Mouse (Mus musculus): ENCODE measurements around the gene Patj. TPM values are rescaled to one million over a fixed set of nuclear protein-coding genes. Genes with fewer than 3 reads are reported as not detected.

Gene Patj
- polyA plus RNA-seq, 1 experiment: 22.3 TPM

- TF ChIP-seq E2F4 (IDR thresholded peaks at IDR 0.05; ENCODE audit: insufficient read depth): no peak
- no peak for TF ChIP-seq POLR2A (IDR thresholded peaks at IDR 0.05; ENCODE audit: insufficient read length, low read depth)
- TF ChIP-seq REST (IDR thresholded peaks at IDR 0.05; ENCODE audit: insufficient read depth, insufficient read length): no peak
- TF ChIP-seq MYOG (IDR thresholded peaks at IDR 0.05; ENCODE audit: control insufficient read depth in 1 of 3, insufficient read depth in 1 of 3, insufficient read length in 2 of 3, low read depth in 2 of 3): no peak
- TF ChIP-seq MYOD1 (IDR thresholded peaks at IDR 0.05; ENCODE audit: control insufficient read depth in 1 of 3, insufficient read length in 2 of 3, low read depth in 2 of 3): no peak
- no peak for TF ChIP-seq SRF (IDR thresholded peaks at IDR 0.05; ENCODE audit: control insufficient read depth, insufficient read length, low read depth)
- TF ChIP-seq TCF3 (IDR thresholded peaks at IDR 0.05; ENCODE audit: insufficient read length, low read depth): no peak
- no peak for TF ChIP-seq MAX (IDR thresholded peaks at IDR 0.05; ENCODE audit: low read depth)
- no peak for TF ChIP-seq USF1 (IDR thresholded peaks at IDR 0.05; ENCODE audit: low read depth)
- TF ChIP-seq CEBPB (IDR thresholded peaks at IDR 0.05; ENCODE audit: insufficient read depth, poor library complexity, severe bottlenecking): no peak
- TF ChIP-seq POLR2AphosphoS2 (IDR thresholded peaks at IDR 0.05; ENCODE audit: insufficient read length, low read depth): no peak
- TF ChIP-seq TCF12 (IDR thresholded peaks at IDR 0.05; ENCODE audit: insufficient read depth, poor library complexity, severe bottlenecking): no peak
- no peaks in the 10 kb centered on the region for H3K79me2 ChIP-seq (ENCODE audit: control insufficient read depth, insufficient read depth)
- no peak overlapping the region for H3ac ChIP-seq (ENCODE audit: control insufficient read depth, insufficient read length)
- no peaks in the 10 kb centered on the region for H3K36me3 ChIP-seq (ENCODE audit: control insufficient read depth, insufficient read depth)
- H3K4me2 ChIP-seq (ENCODE audit: low read depth): peak overlapping the region; percentile 48
- H3K27me3 ChIP-seq (ENCODE audit: control insufficient read depth, insufficient read depth, insufficient read length): no peaks in the 10 kb centered on the region
- no peak overlapping the region for H3K4me3 ChIP-seq
These were observed 168.1 kb downstream of the Patj start for GRCm38 (mm10) chr4:98563506-98564195.

DNA sequence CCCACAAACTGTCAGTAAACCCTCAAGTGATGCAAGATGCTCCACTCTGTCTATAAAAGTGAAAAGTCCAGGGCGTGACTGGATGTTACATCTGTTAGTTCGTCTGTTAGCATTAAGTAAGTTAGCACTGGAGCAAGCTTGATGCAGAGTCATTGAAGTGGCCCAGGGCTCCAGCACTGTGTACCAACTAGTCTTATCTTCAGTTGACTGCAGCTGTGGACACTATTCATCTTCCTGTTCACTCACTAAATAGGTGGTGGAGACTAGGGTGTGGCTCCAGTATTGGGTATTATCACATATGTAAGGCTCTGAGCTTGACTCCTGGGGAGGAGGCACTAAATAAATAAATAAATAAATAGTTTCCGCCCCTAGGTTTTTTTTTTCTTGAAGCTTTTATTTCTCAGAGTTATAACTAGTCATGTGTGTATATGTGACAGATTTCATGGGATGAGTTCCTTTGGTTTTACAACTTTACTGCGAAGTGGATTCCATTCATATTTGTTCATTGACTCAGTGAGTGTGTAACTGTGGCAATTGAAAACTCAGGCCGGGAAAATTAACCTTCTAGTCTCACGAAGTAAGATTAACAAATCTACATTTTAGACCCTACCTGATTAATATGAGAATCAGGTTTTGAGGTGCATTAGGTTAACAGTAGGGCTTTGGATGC, 168.7 kb downstream of the Patj start:
- H3K79me2 ChIP-seq (ENCODE audit: control insufficient read depth, insufficient read depth): no peaks in the 10 kb centered on the region
- H3K4me2 ChIP-seq (ENCODE audit: low read depth): peak overlapping the region; percentile 46
- H3ac ChIP-seq (ENCODE audit: control insufficient read depth, insufficient read length): no peak overlapping the region
- TF ChIP-seq MAX (IDR thresholded peaks at IDR 0.05; ENCODE audit: low read depth) (no peak), MYOD1 (IDR thresholded peaks at IDR 0.05; ENCODE audit: control insufficient read depth in 1 of 3, insufficient read length in 2 of 3, low read depth in 2 of 3) (peak in 1 of 3 experiments; percentile 42)
- no peaks in the 10 kb centered on the region for H3K27me3 ChIP-seq (ENCODE audit: control insufficient read depth, insufficient read depth, insufficient read length)
- H3K4me3 ChIP-seq: no peak overlapping the region
- H3K36me3 ChIP-seq (ENCODE audit: control insufficient read depth, insufficient read depth): no peaks in the 10 kb centered on the region

GRCm38 (mm10) chr4:98566741-98567140, 171.2 kb downstream of the Patj start:
- H3K36me3 ChIP-seq (ENCODE audit: control insufficient read depth, insufficient read depth): no peaks in the 10 kb centered on the region
- H3K4me3 ChIP-seq: no peak overlapping the region
- no peaks in the 10 kb centered on the region for H3K79me2 ChIP-seq (ENCODE audit: control insufficient read depth, insufficient read depth)

GRCm38 (mm10) chr4:98567457-98567856, 171.9 kb downstream of the Patj start:
- Histone ChIP-seq H3ac (ENCODE audit: control insufficient read depth, insufficient read length) (no peak overlapping the region), H3K4me2 (ENCODE audit: low read depth) (no peak overlapping the region), H3K27me3 (ENCODE audit: control insufficient read depth, insufficient read depth, insufficient read length) (no peaks in the 10 kb centered on the region), H3K36me3 (ENCODE audit: control insufficient read depth, insufficient read depth) (no peaks in the 10 kb centered on the region), H3K4me3 (no peak overlapping the region), H3K79me2 (ENCODE audit: control insufficient read depth, insufficient read depth) (no peaks in the 10 kb centered on the region)
- TF ChIP-seq REST (IDR thresholded peaks at IDR 0.05; ENCODE audit: insufficient read depth, insufficient read length) (no peak), SRF (IDR thresholded peaks at IDR 0.05; ENCODE audit: control insufficient read depth, insufficient read length, low read depth) (no peak), TCF12 (IDR thresholded peaks at IDR 0.05; ENCODE audit: insufficient read depth, poor library complexity, severe bottlenecking) (no peak)

More at GRCm38 (mm10) chr4:98566741-98567140, 171.2 kb downstream of the Patj start:
- Histone ChIP-seq H3K27me3 (ENCODE audit: control insufficient read depth, insufficient read depth, insufficient read length) (no peaks in the 10 kb centered on the region), H3K4me2 (ENCODE audit: low read depth) (no peak overlapping the region), H3ac (ENCODE audit: control insufficient read depth, insufficient read length) (no peak overlapping the region)
- TF ChIP-seq E2F4 (IDR thresholded peaks at IDR 0.05; ENCODE audit: insufficient read depth) (no peak), TCF3 (IDR thresholded peaks at IDR 0.05; ENCODE audit: insufficient read length, low read depth) (no peak), USF1 (IDR thresholded peaks at IDR 0.05; ENCODE audit: low read depth) (no peak), POLR2AphosphoS2 (IDR thresholded peaks at IDR 0.05; ENCODE audit: insufficient read length, low read depth) (no peak), MYOG (IDR thresholded peaks at IDR 0.05; ENCODE audit: control insufficient read depth in 1 of 3, insufficient read depth in 1 of 3, insufficient read length in 2 of 3, low read depth in 2 of 3) (no peak), CEBPB (IDR thresholded peaks at IDR 0.05; ENCODE audit: insufficient read depth, poor library complexity, severe bottlenecking) (no peak), SRF (IDR thresholded peaks at IDR 0.05; ENCODE audit: control insufficient read depth, insufficient read length, low read depth) (no peak), TCF12 (IDR thresholded peaks at IDR 0.05; ENCODE audit: insufficient read depth, poor library complexity, severe bottlenecking) (no peak), MYOD1 (IDR thresholded peaks at IDR 0.05; ENCODE audit: control insufficient read depth in 1 of 3, insufficient read length in 2 of 3, low read depth in 2 of 3) (no peak)

GRCm38 (mm10) chr4:98569904-98570303, 174.3 kb downstream of the Patj start:
- no peak overlapping the region for H3K4me2 ChIP-seq (ENCODE audit: low read depth)

More at GRCm38 (mm10) chr4:98569904-98570303, 174.3 kb downstream of the Patj start:
- H3K27me3 ChIP-seq (ENCODE audit: control insufficient read depth, insufficient read depth, insufficient read length): no peaks in the 10 kb centered on the region
- H3K79me2 ChIP-seq (ENCODE audit: control insufficient read depth, insufficient read depth): no peaks in the 10 kb centered on the region
- H3ac ChIP-seq (ENCODE audit: control insufficient read depth, insufficient read length): no peak overlapping the region
- TF ChIP-seq CEBPB (IDR thresholded peaks at IDR 0.05; ENCODE audit: insufficient read depth, poor library complexity, severe bottlenecking): no peak
- TF ChIP-seq POLR2AphosphoS2 (IDR thresholded peaks at IDR 0.05; ENCODE audit: insufficient read length, low read depth): no peak
- no peak for TF ChIP-seq MAX (IDR thresholded peaks at IDR 0.05; ENCODE audit: low read depth)
- TF ChIP-seq REST (IDR thresholded peaks at IDR 0.05; ENCODE audit: insufficient read depth, insufficient read length): no peak
- no peak for TF ChIP-seq POLR2A (IDR thresholded peaks at IDR 0.05; ENCODE audit: insufficient read length, low read depth)
- TF ChIP-seq USF1 (IDR thresholded peaks at IDR 0.05; ENCODE audit: low read depth): no peak
- TF ChIP-seq MYOD1 (IDR thresholded peaks at IDR 0.05; ENCODE audit: control insufficient read depth in 1 of 3, insufficient read length in 2 of 3, low read depth in 2 of 3): no peak
- no peak for TF ChIP-seq SRF (IDR thresholded peaks at IDR 0.05; ENCODE audit: control insufficient read depth, insufficient read length, low read depth)
- no peak for TF ChIP-seq MYOG (IDR thresholded peaks at IDR 0.05; ENCODE audit: control insufficient read depth in 1 of 3, insufficient read depth in 1 of 3, insufficient read length in 2 of 3, low read depth in 2 of 3)
- TF ChIP-seq TCF3 (IDR thresholded peaks at IDR 0.05; ENCODE audit: insufficient read length, low read depth): no peak
- TF ChIP-seq E2F4 (IDR thresholded peaks at IDR 0.05; ENCODE audit: insufficient read depth): no peak
- no peak for TF ChIP-seq TCF12 (IDR thresholded peaks at IDR 0.05; ENCODE audit: insufficient read depth, poor library complexity, severe bottlenecking)
- H3K36me3 ChIP-seq (ENCODE audit: control insufficient read depth, insufficient read depth): no peaks in the 10 kb centered on the region
- H3K4me3 ChIP-seq: no peak overlapping the region
